Mouse (Mus musculus): ENCODE measurements around the gene Carmil1. TPM values are rescaled to one million over a fixed set of nuclear protein-coding genes. Genes with fewer than 3 reads are reported as not detected.

Carmil1 gene
- polyA plus RNA-seq, 1 experiment, result 2.6 TPM

DNA sequence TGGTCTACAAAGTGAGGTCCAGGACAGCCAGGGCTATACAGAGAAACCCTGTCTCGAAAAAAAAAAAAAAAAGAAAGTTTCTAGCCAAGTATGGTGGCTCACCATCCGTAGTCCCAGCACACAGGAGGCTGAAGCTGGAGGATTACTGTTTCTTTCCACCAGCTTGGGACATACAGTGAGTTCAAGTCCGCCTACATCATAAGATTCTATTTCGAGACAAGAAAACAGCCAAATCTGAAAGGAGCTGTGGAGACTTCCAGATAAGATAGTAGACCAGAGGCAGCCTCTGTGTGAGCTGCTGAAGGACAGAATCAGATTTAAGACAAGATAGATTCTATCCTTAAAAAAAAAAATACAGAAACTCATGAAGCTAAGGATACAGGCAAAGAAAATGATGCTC is 17.0 kb downstream of the Carmil1 start:
- Histone ChIP-seq H3K36me3 (ENCODE audit: control insufficient read depth, insufficient read depth) (no peaks in the 10 kb centered on the region), H3K4me2 (ENCODE audit: low read depth) (no peak overlapping the region), H3ac (ENCODE audit: control insufficient read depth, insufficient read length) (no peak overlapping the region), H3K4me3 (no peak overlapping the region), H3K79me2 (ENCODE audit: control insufficient read depth, insufficient read depth) (no peaks in the 10 kb centered on the region), H3K27me3 (ENCODE audit: control insufficient read depth, insufficient read depth, insufficient read length) (no peaks in the 10 kb centered on the region)
- TF ChIP-seq TCF12 (IDR thresholded peaks at IDR 0.05; ENCODE audit: insufficient read depth, poor library complexity, severe bottlenecking) (no peak), POLR2AphosphoS2 (IDR thresholded peaks at IDR 0.05; ENCODE audit: insufficient read length, low read depth) (no peak), MAX (IDR thresholded peaks at IDR 0.05; ENCODE audit: low read depth) (no peak), MYOD1 (IDR thresholded peaks at IDR 0.05; ENCODE audit: control insufficient read depth in 1 of 3, insufficient read length in 2 of 3, low read depth in 2 of 3) (no peak), POLR2A (IDR thresholded peaks at IDR 0.05; ENCODE audit: insufficient read length, low read depth) (no peak), CEBPB (IDR thresholded peaks at IDR 0.05; ENCODE audit: insufficient read depth, poor library complexity, severe bottlenecking) (no peak), E2F4 (IDR thresholded peaks at IDR 0.05; ENCODE audit: insufficient read depth) (no peak), SRF (IDR thresholded peaks at IDR 0.05; ENCODE audit: control insufficient read depth, insufficient read length, low read depth) (no peak), MYOG (IDR thresholded peaks at IDR 0.05; ENCODE audit: control insufficient read depth in 1 of 3, insufficient read depth in 1 of 3, insufficient read length in 2 of 3, low read depth in 2 of 3) (no peak), REST (IDR thresholded peaks at IDR 0.05; ENCODE audit: insufficient read depth, insufficient read length) (no peak), USF1 (IDR thresholded peaks at IDR 0.05; ENCODE audit: low read depth) (no peak), TCF3 (IDR thresholded peaks at IDR 0.05; ENCODE audit: insufficient read length, low read depth) (no peak)

DNA sequence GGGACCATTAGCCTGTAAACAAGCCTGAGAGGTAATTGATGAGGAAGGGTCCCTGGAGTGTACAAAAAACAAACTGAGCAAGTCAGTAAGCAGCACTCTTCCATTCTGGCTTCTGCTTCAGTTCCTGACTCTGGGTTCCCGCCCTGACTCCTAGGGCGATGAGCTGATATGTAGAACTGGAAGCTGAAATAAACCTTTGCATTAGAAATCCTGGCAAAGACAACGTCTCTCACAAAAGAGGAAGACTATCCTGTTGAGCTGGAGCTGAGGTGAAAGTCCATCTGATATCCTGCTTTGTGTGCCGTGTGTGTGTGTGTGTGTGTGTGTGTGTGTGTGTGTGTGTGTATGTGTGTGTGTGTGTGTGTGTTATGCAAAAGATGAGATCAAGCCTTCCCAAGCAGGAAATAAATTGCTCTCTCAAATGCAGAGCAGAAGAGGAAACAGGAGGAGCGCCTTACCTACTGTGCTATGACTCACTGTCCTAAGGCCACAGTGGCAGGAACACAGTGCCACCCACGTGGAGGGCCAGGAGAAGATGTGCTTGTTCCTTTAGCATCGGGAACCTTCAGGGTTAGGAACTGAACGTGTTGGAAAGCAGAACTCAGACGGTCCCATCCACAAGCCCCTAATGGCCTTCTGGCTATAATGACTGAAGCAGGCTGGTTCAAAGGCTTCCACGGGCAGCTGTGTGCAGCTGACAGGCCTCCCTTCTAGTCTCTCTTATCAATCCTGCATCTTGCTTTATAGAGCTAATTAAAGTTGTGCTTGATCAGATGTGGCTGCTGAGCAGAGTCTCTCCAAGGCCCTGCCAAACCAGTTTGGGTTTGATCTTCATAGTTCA is 19.6 kb downstream of the Carmil1 start:
- H3ac ChIP-seq (ENCODE audit: control insufficient read depth, insufficient read length), result no peak overlapping the region
- H3K36me3 ChIP-seq (ENCODE audit: control insufficient read depth, insufficient read depth), result no peaks in the 10 kb centered on the region
- no peak overlapping the region for H3K4me2 ChIP-seq (ENCODE audit: low read depth)
- no peak overlapping the region for H3K4me3 ChIP-seq
- no peak for TF ChIP-seq POLR2A (IDR thresholded peaks at IDR 0.05; ENCODE audit: insufficient read length, low read depth)
- no peak for TF ChIP-seq SRF (IDR thresholded peaks at IDR 0.05; ENCODE audit: control insufficient read depth, insufficient read length, low read depth)
- TF ChIP-seq E2F4 (IDR thresholded peaks at IDR 0.05; ENCODE audit: insufficient read depth), result no peak
- no peak for TF ChIP-seq MAX (IDR thresholded peaks at IDR 0.05; ENCODE audit: low read depth)
- TF ChIP-seq REST (IDR thresholded peaks at IDR 0.05; ENCODE audit: insufficient read depth, insufficient read length), result no peak
- TF ChIP-seq MYOG (IDR thresholded peaks at IDR 0.05; ENCODE audit: control insufficient read depth in 1 of 3, insufficient read depth in 1 of 3, insufficient read length in 2 of 3, low read depth in 2 of 3), result no peak
- TF ChIP-seq POLR2AphosphoS2 (IDR thresholded peaks at IDR 0.05; ENCODE audit: insufficient read length, low read depth), result no peak
- TF ChIP-seq MYOD1 (IDR thresholded peaks at IDR 0.05; ENCODE audit: control insufficient read depth in 1 of 3, insufficient read length in 2 of 3, low read depth in 2 of 3), result no peak
- no peak for TF ChIP-seq USF1 (IDR thresholded peaks at IDR 0.05; ENCODE audit: low read depth)
- TF ChIP-seq TCF3 (IDR thresholded peaks at IDR 0.05; ENCODE audit: insufficient read length, low read depth), result no peak
- no peak for TF ChIP-seq CEBPB (IDR thresholded peaks at IDR 0.05; ENCODE audit: insufficient read depth, poor library complexity, severe bottlenecking)
- no peak for TF ChIP-seq TCF12 (IDR thresholded peaks at IDR 0.05; ENCODE audit: insufficient read depth, poor library complexity, severe bottlenecking)
- no peaks in the 10 kb centered on the region for H3K27me3 ChIP-seq (ENCODE audit: control insufficient read depth, insufficient read depth, insufficient read length)
- H3K79me2 ChIP-seq (ENCODE audit: control insufficient read depth, insufficient read depth), result no peaks in the 10 kb centered on the region

DNA sequence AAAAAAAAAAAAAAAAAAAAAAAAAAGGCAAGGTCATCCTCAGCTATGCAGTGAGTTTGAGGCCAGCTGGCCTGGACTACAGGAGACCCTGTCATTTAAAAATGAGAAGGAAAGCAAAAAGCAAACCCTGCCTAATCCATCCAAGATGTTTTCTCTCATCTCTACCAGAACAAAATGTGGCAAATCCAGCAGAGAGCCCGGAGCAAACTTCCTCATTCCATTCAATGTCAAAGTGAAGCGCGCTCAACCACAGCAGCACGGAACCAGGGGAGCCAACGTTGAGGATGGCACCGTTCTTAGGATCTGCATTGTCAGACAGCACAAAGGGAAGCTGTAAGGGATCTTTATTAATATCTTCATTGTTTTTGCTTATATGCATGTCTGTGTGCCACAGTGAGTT is 22.8 kb downstream of the Carmil1 start:
- TF ChIP-seq E2F4 (IDR thresholded peaks at IDR 0.05; ENCODE audit: insufficient read depth), result no peak
- no peak for TF ChIP-seq USF1 (IDR thresholded peaks at IDR 0.05; ENCODE audit: low read depth)
- no peak for TF ChIP-seq CEBPB (IDR thresholded peaks at IDR 0.05; ENCODE audit: insufficient read depth, poor library complexity, severe bottlenecking)
- TF ChIP-seq TCF3 (IDR thresholded peaks at IDR 0.05; ENCODE audit: insufficient read length, low read depth), result no peak
- no peak for TF ChIP-seq MYOD1 (IDR thresholded peaks at IDR 0.05; ENCODE audit: control insufficient read depth in 1 of 3, insufficient read length in 2 of 3, low read depth in 2 of 3)
- no peak for TF ChIP-seq SRF (IDR thresholded peaks at IDR 0.05; ENCODE audit: control insufficient read depth, insufficient read length, low read depth)
- no peak for TF ChIP-seq MYOG (IDR thresholded peaks at IDR 0.05; ENCODE audit: control insufficient read depth in 1 of 3, insufficient read depth in 1 of 3, insufficient read length in 2 of 3, low read depth in 2 of 3)
- no peak for TF ChIP-seq TCF12 (IDR thresholded peaks at IDR 0.05; ENCODE audit: insufficient read depth, poor library complexity, severe bottlenecking)
- no peak for TF ChIP-seq REST (IDR thresholded peaks at IDR 0.05; ENCODE audit: insufficient read depth, insufficient read length)
- TF ChIP-seq POLR2A (IDR thresholded peaks at IDR 0.05; ENCODE audit: insufficient read length, low read depth), result no peak
- TF ChIP-seq POLR2AphosphoS2 (IDR thresholded peaks at IDR 0.05; ENCODE audit: insufficient read length, low read depth), result no peak
- TF ChIP-seq MAX (IDR thresholded peaks at IDR 0.05; ENCODE audit: low read depth), result no peak
- Histone ChIP-seq H3ac (ENCODE audit: control insufficient read depth, insufficient read length) (no peak overlapping the region), H3K79me2 (ENCODE audit: control insufficient read depth, insufficient read depth) (no peaks in the 10 kb centered on the region), H3K36me3 (ENCODE audit: control insufficient read depth, insufficient read depth) (no peaks in the 10 kb centered on the region), H3K4me3 (no peak overlapping the region), H3K27me3 (ENCODE audit: control insufficient read depth, insufficient read depth, insufficient read length) (no peaks in the 10 kb centered on the region), H3K4me2 (ENCODE audit: low read depth) (no peak overlapping the region)

DNA sequence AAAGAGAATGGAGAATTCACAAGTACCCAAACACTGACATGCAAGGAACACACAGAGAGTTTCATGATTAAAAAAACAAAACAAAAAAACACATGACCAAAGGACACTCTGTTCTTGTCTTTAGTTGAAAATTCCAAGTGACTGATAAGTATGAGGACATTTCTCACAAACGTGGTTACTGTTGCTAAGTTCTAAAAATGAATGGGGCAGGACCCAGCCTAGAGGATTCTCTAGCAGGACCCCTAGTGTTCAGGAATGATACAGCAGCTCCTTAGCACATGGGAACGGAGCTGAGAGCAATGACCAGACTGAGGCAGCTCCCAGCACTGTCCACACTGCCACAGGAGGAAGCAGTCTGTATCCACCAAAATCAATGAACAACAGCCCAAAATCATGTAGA is 26.6 kb downstream of the Carmil1 start:
- H3ac ChIP-seq (ENCODE audit: control insufficient read depth, insufficient read length), result no peak overlapping the region
- H3K27me3 ChIP-seq (ENCODE audit: control insufficient read depth, insufficient read depth, insufficient read length), result no peaks in the 10 kb centered on the region
- no peak for TF ChIP-seq MYOG (IDR thresholded peaks at IDR 0.05; ENCODE audit: control insufficient read depth in 1 of 3, insufficient read depth in 1 of 3, insufficient read length in 2 of 3, low read depth in 2 of 3)
- TF ChIP-seq E2F4 (IDR thresholded peaks at IDR 0.05; ENCODE audit: insufficient read depth), result no peak
- no peak for TF ChIP-seq CEBPB (IDR thresholded peaks at IDR 0.05; ENCODE audit: insufficient read depth, poor library complexity, severe bottlenecking)
- TF ChIP-seq MAX (IDR thresholded peaks at IDR 0.05; ENCODE audit: low read depth), result no peak
- no peak for TF ChIP-seq MYOD1 (IDR thresholded peaks at IDR 0.05; ENCODE audit: control insufficient read depth in 1 of 3, insufficient read length in 2 of 3, low read depth in 2 of 3)
- TF ChIP-seq TCF3 (IDR thresholded peaks at IDR 0.05; ENCODE audit: insufficient read length, low read depth), result no peak
- no peak for TF ChIP-seq TCF12 (IDR thresholded peaks at IDR 0.05; ENCODE audit: insufficient read depth, poor library complexity, severe bottlenecking)
- no peak for TF ChIP-seq USF1 (IDR thresholded peaks at IDR 0.05; ENCODE audit: low read depth)
- TF ChIP-seq POLR2A (IDR thresholded peaks at IDR 0.05; ENCODE audit: insufficient read length, low read depth), result no peak
- TF ChIP-seq SRF (IDR thresholded peaks at IDR 0.05; ENCODE audit: control insufficient read depth, insufficient read length, low read depth), result no peak
- H3K79me2 ChIP-seq (ENCODE audit: control insufficient read depth, insufficient read depth), result no peaks in the 10 kb centered on the region
- no peak overlapping the region for H3K4me3 ChIP-seq
- H3K36me3 ChIP-seq (ENCODE audit: control insufficient read depth, insufficient read depth), result no peaks in the 10 kb centered on the region
- no peak overlapping the region for H3K4me2 ChIP-seq (ENCODE audit: low read depth)

All from myocyte (in vitro differentiated cells).